Mouse (Mus musculus): ENCODE measurements around the gene Vdr.
A peak's percentile ranks its signal among the peaks of the same experiment; 100 is the strongest.
"Not testable (repeated sequence)": the region's sequence is repeated elsewhere in the genome, so short reads cannot be mapped to it uniquely, and the experiment has no call there.

The Vdr gene

GRCm38 (mm10) chr15:97880441-97880840 lies 30.0 kb downstream of the Vdr start:
- DNase-seq (ENCODE audit: low spot score in 2 of 2), result no peak

GRCm38 (mm10) chr15:97878696-97879328 lies 31.6 kb downstream of the Vdr start:
- DNase-seq (ENCODE audit: low spot score in 2 of 2), result no peak

GRCm38 (mm10) chr15:97875784-97876183 lies 34.6 kb downstream of the Vdr start:
- no peak for DNase-seq (ENCODE audit: low spot score in 2 of 2)

GRCm38 (mm10) chr15:97873717-97874116 lies 36.7 kb downstream of the Vdr start:
- no peak for DNase-seq (ENCODE audit: low spot score in 2 of 2)

- peak in 1 of 2 experiments; percentile 27 for DNase-seq (ENCODE audit: low spot score in 2 of 2)
These were observed 38.3 kb downstream of the Vdr start for GRCm38 (mm10) chr15:97872161-97872560.

- no peak for DNase-seq (ENCODE audit: low spot score in 2 of 2)
These were observed 39.1 kb downstream of the Vdr start for GRCm38 (mm10) chr15:97871055-97872030.

- DNase-seq (ENCODE audit: low spot score in 2 of 2), result not testable (repeated sequence)
These were observed 40.3 kb downstream of the Vdr start for GRCm38 (mm10) chr15:97870116-97870515.

GRCm38 (mm10) chr15:97868985-97869384 lies 41.4 kb downstream of the Vdr start:
- no peak for DNase-seq (ENCODE audit: low spot score in 2 of 2)

GRCm38 (mm10) chr15:97865988-97866387 lies 44.4 kb downstream of the Vdr start:
- no peak for DNase-seq (ENCODE audit: low spot score in 2 of 2)

- no peak for DNase-seq (ENCODE audit: low spot score in 2 of 2)
These were observed 45.3 kb downstream of the Vdr start for GRCm38 (mm10) chr15:97865175-97865574.

GRCm38 (mm10) chr15:97864361-97865045 lies 45.9 kb downstream of the Vdr start:
- DNase-seq (ENCODE audit: low spot score in 2 of 2), result no peak

- DNase-seq (ENCODE audit: low spot score in 2 of 2), result peak; percentile 75 to 80
These were observed 46.9 kb downstream of the Vdr start for GRCm38 (mm10) chr15:97863494-97863881.

- DNase-seq (ENCODE audit: low spot score in 2 of 2), result no peak
These were observed 47.4 kb downstream of the Vdr start for GRCm38 (mm10) chr15:97862881-97863493.

- DNase-seq (ENCODE audit: low spot score in 2 of 2), result no peak
These were observed 50.1 kb downstream of the Vdr start for GRCm38 (mm10) chr15:97860353-97860752.

- DNase-seq (ENCODE audit: low spot score in 2 of 2), result no peak
These were observed 52.0 kb downstream of the Vdr start for GRCm38 (mm10) chr15:97858431-97858830.

GRCm38 (mm10) chr15:97854551-97854950 lies 55.9 kb downstream of the Vdr start:
- DNase-seq (ENCODE audit: low spot score in 2 of 2), result peak in 1 of 2 experiments; percentile 36

- no peak for DNase-seq (ENCODE audit: low spot score in 2 of 2)
These were observed 56.4 kb downstream of the Vdr start for GRCm38 (mm10) chr15:97854059-97854458.

GRCm38 (mm10) chr15:97852291-97852690 lies 58.1 kb downstream of the Vdr start:
- no peak for DNase-seq (ENCODE audit: low spot score in 2 of 2)

- DNase-seq (ENCODE audit: low spot score in 2 of 2), result no peak
These were observed 59.4 kb downstream of the Vdr start for GRCm38 (mm10) chr15:97851011-97851410.

GRCm38 (mm10) chr15:97850441-97850840 lies 60.0 kb downstream of the Vdr start:
- DNase-seq (ENCODE audit: low spot score in 2 of 2), result no peak

- peak; percentile 79 to 92 for DNase-seq (ENCODE audit: low spot score in 2 of 2)
These were observed 61.1 kb downstream of the Vdr start for GRCm38 (mm10) chr15:97849116-97849911.

All from frontal cortex, postnatal 36 days (tissue).